Mouse (Mus musculus) layer of hippocampus, adult 11-12 months (tissue): ENCODE measurements around the gene Cxcl15.
"Not testable (repeated sequence)": the region's sequence is repeated elsewhere in the genome, so short reads cannot be mapped to it uniquely, and the experiment has no call there.

Experiments used
- DNase-seq: peaks from one replicate; pipeline ENCODE4 v3.0.0; 2022; ENCODE audit warnings: low spot score

The Cxcl15 gene

DNA sequence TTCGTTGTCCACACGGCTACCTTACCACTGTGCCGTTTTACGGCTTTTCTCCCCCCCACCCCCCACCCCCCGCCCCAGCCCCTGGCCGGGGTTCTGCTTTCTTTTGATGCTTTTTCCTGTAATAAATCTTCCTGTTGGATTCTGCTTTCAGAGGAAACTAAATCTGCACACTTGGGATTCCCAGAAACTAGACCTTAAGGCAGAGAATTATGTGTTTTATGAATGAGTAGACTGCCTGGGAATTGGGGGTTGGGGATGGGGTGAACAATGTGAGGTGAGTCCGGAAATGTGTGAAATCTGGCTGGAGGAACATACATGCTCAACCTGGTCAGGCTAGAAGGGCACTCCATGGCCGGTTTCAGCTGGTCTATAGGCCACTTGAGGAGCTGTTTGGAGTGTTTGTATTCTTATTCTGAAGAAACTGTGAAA is 4.2 kb upstream of the Cxcl15 start:
- no peak for DNase-seq

DNA sequence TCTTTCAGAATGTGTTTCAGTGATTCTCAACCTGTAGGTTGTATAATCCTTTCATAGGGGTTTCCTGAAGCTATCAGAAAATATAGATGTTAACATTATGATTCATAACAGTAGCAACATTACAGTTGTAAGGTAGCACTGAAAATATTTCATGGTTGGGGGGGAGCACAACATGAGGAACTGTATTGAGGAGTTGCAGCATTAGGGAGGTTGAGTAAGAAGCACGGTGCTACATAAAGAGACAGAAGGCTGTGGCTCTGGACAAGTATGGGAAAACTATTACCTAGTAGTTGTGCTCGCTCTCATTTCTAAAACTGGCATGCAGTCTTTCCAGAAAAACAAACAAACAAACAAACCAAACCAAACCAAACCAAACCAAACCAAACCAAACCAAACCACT is 1.1 kb downstream of the Cxcl15 start:
- DNase-seq, result not testable (repeated sequence)

GRCm38 (mm10) chr5:90804574-90804973 is 10.2 kb downstream of the Cxcl15 start:
- DNase-seq, result no peak

DNA sequence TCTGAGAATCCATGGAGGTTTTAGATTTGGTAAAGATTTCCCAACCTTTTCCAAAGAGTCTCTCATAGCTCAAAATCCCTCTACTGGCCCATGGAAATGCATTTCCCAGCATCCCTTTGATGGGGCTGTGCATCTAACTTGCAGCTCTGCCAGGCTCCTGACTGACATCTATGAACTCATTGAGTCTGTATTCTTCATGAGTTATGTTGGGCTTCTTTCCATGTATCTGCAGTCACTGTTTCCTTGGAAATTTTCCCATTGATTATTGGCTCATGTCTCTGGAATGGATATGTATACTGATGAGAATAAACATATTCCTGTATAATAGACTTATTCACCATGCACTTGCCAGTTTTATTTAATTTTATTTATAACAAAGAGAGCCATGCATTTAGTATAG is 11.7 kb downstream of the Cxcl15 start:
- no peak for DNase-seq

DNA sequence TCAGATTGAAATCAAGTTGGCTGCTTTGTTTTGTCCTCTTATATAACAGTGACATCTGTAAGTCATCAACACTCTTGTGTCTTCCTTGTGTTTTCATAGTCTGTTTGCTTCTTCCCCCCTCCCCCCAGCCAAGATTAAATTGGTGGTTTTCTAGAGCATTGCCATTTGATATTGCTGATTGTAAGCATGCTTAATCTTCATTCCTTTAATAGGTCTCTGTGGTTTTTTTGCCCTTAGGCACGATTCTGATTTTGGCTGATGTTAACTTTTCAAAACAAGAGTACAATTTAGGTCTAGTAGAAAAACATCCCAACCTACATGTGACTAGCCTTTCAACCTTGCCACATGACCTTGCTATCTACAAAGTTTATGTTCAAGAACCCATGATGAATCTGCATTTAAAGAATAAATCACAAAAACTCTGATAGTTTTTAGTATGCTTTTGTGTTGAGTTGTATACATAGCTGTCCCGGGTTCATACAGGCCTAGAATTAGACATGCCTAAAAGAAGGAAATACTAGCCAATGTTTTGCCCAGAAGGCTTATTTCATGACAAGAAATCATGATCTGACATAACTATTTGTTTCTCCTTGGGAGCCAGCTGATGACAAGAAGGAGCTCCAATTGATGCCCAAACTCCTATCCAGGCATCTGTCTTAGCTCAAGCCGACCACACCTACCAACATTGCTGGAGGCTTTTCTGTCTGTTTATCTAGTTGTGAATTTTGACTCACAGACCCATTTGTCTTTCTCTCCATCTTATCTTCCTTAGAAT is 13.0 kb downstream of the Cxcl15 start:
- DNase-seq, result no peak

- DNase-seq, result no peak
These were observed 25.4 kb downstream of the Cxcl15 start for GRCm38 (mm10) chr5:90819756-90820155.

- DNase-seq, result no peak
These were observed 37.9 kb downstream of the Cxcl15 start for GRCm38 (mm10) chr5:90832145-90832767.

GRCm38 (mm10) chr5:90832768-90833388 is 38.5 kb downstream of the Cxcl15 start:
- DNase-seq, result no peak

DNA sequence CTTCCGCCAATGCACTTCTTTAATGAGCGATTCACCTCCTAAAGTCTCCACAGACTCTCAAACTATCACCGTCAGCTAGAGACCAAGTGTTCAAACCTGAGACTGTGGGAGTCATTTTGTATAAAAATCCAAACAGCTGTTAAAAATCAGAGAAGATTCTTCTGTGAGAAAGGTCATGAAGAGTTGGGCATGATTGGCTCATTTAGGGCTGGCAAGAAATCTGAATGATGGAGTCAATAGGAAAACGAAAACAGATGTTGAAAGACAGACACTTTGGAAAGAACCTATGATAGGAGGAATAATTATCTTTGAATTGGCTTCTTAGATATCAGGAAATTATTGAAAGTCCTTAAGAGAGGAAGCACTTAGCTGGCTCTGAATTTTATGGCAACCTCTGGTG is 40.1 kb downstream of the Cxcl15 start:
- DNase-seq, result no peak

DNA sequence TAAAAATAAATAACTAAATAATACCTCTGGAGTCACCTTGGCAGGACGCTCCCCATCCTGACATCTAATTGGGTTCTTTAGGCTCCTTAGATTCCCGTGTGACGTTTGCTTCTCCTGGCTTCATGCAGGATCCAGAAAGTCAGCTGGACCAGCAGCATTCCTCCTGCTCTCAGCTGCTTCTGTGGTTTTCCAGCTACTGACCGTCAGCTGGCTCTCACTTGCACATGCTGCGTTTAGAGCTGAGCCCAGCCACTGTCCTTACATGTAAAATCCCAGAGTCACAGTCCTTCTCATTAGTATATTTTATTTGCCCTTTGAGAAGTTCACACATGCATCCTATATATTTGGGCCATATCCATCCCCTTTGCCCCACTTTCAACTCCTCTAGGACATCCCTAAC is 44.2 kb downstream of the Cxcl15 start:
- DNase-seq, result no peak

DNA sequence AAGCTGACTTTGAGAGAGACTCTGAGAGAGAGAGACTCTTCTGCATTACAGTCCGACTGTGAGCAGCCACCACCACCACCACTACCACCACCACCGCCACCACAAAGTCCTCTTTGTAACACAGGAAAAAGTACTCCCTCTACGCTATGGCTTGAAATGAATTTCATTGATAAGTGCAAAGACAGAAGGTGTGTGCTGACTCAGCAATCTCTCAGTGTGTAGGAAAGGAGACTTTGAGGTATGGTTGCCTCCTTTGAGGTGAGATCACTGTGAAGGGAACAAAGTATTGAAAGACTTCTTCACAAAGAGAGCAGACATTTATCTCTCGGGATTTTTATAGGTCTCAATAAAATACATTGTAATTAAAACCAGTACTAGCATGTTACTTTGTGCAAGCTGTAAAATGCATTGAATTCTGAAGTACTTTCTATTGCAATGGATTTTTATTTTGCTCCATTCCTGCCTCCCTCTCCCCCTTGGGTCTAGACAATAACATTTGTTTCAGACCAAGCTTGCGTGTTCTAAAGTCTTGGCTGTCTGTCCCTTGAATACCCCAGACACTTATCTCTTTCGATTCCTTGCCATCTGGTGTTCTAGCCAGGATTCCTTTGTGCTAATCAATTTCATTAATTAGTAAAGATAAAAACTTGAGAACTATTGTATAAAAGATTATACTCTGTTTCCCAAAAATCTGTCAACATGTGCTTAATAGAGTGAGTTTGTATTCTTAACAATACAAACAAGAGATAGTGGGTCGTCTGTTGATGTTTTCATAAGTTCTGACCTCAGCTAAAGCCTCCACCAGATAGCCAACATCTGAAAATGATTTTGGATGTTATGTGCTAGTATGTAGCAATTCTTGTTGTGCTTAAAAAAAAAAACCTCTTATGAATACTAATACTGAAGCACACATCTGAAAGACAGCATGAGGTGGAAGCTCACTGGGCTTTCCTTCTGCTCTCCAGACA is 46.9 kb downstream of the Cxcl15 start:
- no peak for DNase-seq

GRCm38 (mm10) chr5:90843891-90844290 is 49.6 kb downstream of the Cxcl15 start:
- no peak for DNase-seq

DNA sequence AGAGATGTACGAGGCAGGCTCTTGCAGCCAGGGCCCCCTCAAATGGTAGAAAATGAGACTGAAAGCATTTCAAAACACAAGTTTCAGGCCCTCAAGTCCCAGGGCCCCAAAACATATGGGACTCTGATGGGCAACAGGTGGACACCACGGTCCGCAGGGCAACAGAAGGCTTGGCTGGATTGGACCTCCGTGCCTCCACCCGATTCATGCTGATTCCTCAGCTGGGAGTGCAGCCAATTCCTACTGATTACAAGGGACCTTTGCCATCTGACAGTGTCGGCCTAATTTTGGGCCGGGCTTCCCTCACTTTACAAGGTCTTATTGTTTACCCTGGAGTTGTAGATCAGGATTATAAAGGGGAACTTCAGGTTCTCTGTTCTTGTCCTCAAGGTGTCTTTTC is 55.8 kb downstream of the Cxcl15 start:
- DNase-seq, result not testable (repeated sequence)

- not testable (repeated sequence) for DNase-seq
These were observed 57.1 kb downstream of the Cxcl15 start for GRCm38 (mm10) chr5:90851391-90851790.
